Mouse (Mus musculus) forebrain, embryonic 12.5 days (tissue): ENCODE data around the gene Ttc7b. TPM values are rescaled to one million over a fixed set of nuclear protein-coding genes. Genes with fewer than 3 reads are reported as not detected.

Experiments used
- ATAC-seq: fragments of 200-750 bp; cut with Nextera tagmentation; 2 replicates; pipeline ENCODE4 v1.8.0; 2017; ENCODE audit warnings: moderate TSS enrichment; ENCODE audit not compliant: low FRiP score
- H3K27ac ChIP-seq: fragments of 300-500 bp; sonication (generic); 2 replicates; pipeline ENCODE4 v1.5.1; 2016; ENCODE audit warnings: mild to moderate bottlenecking
- H3K27me3 ChIP-seq: fragments of 300-500 bp; sonication (generic); 2 replicates; pipeline ENCODE4 v1.6.1; 2016; ENCODE audit warnings: mild to moderate bottlenecking
- H3K36me3 ChIP-seq: fragments of 300-500 bp; sonication (generic); replicated peaks from 2 replicates; pipeline ENCODE4 v1.6.1; 2016; ENCODE audit warnings: mild to moderate bottlenecking
- H3K4me1 ChIP-seq: fragments of 300-500 bp; sonication (generic); 2 replicates; pipeline ENCODE4 v1.6.1; 2016
- H3K4me2 ChIP-seq: fragments of 300-500 bp; sonication (generic); 2 replicates; pipeline ENCODE4 v1.6.1; 2016; ENCODE audit warnings: mild to moderate bottlenecking, moderate library complexity
- H3K4me3 ChIP-seq: fragments of 300-500 bp; sonication (generic); replicated peaks from 2 replicates; pipeline ENCODE4 v1.5.1; 2016; ENCODE audit warnings: mild to moderate bottlenecking
- H3K9ac ChIP-seq: fragments of 300-500 bp; sonication (generic); 2 replicates; pipeline ENCODE4 v1.6.1; 2016; ENCODE audit warnings: mild to moderate bottlenecking
- H3K9me3 ChIP-seq: fragments of 300-500 bp; sonication (generic); 2 replicates; pipeline ENCODE4 v1.6.1; 2016
- WGBS: fragments of 180-500 bp; shearing (Covaris S2); methylation state at CpG from one replicate; pipeline ENCODE4 v1.1.7; 2016; 5-methylcytosine and 5-hydroxymethylcytosine counted together
- polyA plus RNA-seq: library from polyadenylated mRNA; unstranded; fragments of >200 nt; fragmentation: Nextera tagmentation; extraction: Ambion mirVana; gene quantifications from 2 replicates; pipeline ENCODE4 v1.2.1, GENCODE M21; 2016

The Ttc7b gene
- polyA plus RNA-seq, 1 experiment from 2014 or later = 5.8 TPM

DNA sequence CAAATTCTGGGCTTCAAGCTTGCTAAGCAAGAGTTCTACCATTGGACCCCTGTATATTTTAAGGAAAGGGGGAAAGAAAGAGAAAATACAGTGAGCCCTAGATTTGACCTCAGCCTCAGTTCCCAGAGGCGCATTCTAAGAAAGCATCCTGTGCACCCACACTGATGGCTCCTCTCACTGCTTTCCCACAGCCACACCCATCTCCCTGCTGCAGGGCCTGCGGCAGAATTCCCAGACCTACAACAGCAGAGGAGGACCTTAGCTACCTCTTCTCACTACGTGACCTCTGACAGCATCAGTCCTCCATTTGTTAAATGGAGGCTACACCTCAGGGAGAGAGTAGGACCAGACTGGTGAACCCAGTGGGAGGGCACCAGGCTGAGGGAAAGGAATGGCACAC lies 18.1 kb downstream of the Ttc7b start:
- Histone ChIP-seq H3K4me3 (no peak overlapping the region), H3K36me3 (peaks cover 17% of the 10 kb centered on the region), H3K9me3 (no peaks in the 10 kb centered on the region), H3K27me3 (no peaks in the 10 kb centered on the region), H3K4me2 (no peak overlapping the region), H3K9ac (no peak overlapping the region), H3K27ac (no peak overlapping the region), H3K4me1 (peaks cover 4% of the 10 kb centered on the region; the same call in 1 of the 2 replicates)
- ATAC-seq = no peak
- WGBS = 89% methylated on average over 3 of the region's 3 CpGs

DNA sequence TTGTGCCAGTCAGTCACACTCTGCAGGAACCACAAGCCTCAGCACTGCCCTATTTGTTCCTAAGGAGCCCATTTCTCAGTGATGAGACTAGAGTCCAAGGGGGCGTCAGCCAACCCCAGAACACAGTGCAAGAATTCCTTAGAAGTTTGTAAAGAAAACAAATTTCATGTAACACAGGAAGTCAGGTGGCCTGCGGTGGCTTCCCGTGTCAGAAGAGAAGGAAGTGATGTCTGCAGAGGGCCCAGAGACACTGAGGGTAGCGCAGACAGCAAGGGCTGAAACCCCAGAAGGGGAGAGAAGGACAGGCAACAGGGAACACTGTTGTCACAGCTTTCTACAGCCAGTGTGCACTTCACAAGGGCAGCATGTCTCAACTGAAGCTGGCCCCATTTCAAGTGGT lies 19.4 kb downstream of the Ttc7b start:
- peaks cover 4% of the 10 kb centered on the region; the same call in 1 of the 2 replicates for H3K4me1 ChIP-seq
- H3K27me3 ChIP-seq = no peaks in the 10 kb centered on the region
- no peaks in the 10 kb centered on the region for H3K9me3 ChIP-seq
- no peak overlapping the region for H3K9ac ChIP-seq
- no peak for ATAC-seq
- no peak overlapping the region for H3K27ac ChIP-seq
- H3K4me2 ChIP-seq = no peak overlapping the region
- peaks cover 29% of the 10 kb centered on the region for H3K36me3 ChIP-seq
- 93% methylated on average over 4 of the region's 4 CpGs for WGBS
- no peak overlapping the region for H3K4me3 ChIP-seq

DNA sequence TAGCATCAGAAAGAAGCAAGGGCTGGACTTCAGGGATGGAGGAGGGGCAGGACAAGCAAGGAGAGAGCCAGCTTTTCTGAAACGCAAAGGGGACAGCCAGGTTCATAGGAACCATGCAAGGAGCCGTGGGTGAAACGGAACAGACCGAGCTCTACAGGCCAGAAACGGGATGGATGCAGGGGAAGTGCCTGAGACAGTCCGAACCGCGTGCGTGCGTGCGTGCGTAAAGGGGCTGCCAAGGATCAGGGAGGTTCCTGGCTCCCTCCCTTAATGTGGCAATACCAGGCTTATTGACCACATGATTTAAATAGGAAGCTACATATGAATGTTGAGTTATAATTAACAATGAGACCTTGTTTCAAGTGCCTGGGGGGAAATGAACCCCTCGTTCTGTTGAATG lies 21.2 kb downstream of the Ttc7b start:
- no peak for ATAC-seq

DNA sequence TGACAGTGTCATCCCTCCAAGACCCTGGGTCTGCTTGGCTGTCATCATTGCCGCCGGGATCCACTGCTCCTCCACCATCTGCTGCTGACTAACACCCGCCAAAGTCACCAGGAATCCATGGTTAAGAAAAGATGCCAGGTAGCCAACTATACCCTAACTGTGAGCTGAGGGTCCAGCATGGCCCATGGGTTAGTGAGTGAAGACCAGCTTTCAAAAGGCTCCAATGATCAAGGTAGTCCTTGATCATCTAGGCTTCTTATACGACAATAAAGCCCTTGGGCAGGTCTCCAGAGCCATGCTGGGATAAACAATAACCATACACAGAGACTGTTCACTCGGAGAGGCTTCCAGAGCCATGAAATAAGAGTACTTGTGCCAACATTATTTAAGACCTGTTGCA lies 22.6 kb downstream of the Ttc7b start:
- WGBS = 88% methylated on average over 5 of the region's 5 CpGs
- no peak overlapping the region for H3K27ac ChIP-seq
- peaks cover 52% of the 10 kb centered on the region for H3K36me3 ChIP-seq
- H3K9ac ChIP-seq = no peak overlapping the region
- H3K4me1 ChIP-seq = no peaks in the 10 kb centered on the region
- no peak for ATAC-seq
- H3K27me3 ChIP-seq = no peaks in the 10 kb centered on the region
- no peak overlapping the region for H3K4me2 ChIP-seq
- no peak overlapping the region for H3K4me3 ChIP-seq
- no peaks in the 10 kb centered on the region for H3K9me3 ChIP-seq

More for the DNA sequence above, 21.2 kb downstream of the Ttc7b start:
- Histone ChIP-seq H3K9ac (no peak overlapping the region), H3K4me1 (peaks cover 4% of the 10 kb centered on the region; the same call in 1 of the 2 replicates), H3K36me3 (peaks cover 42% of the 10 kb centered on the region), H3K27ac (no peak overlapping the region), H3K4me2 (no peak overlapping the region), H3K27me3 (no peaks in the 10 kb centered on the region), H3K9me3 (no peaks in the 10 kb centered on the region), H3K4me3 (no peak overlapping the region)
- WGBS = 91% methylated on average over 13 of the region's 13 CpGs

DNA sequence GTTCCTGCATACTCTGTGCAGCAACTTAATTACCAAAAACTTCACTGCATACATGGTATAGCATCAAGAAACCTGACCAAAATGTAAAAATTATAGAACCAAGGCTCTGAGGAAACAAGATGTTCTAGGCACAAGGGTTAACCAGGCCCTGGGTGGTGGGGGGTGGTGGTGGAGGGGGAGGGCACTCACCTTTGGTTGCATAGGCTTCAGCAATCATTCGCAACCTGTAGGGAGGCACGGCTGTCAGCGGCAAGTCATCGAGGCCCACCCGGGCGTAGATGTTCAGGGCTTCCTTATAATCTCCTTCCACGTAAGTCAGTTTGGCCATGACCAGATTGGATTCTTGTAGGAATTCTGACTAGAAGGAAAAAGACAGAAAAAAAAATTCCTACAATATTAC lies 25.5 kb downstream of the Ttc7b start:
- H3K36me3 ChIP-seq = peaks cover 62% of the 10 kb centered on the region
- ATAC-seq = no peak

DNA sequence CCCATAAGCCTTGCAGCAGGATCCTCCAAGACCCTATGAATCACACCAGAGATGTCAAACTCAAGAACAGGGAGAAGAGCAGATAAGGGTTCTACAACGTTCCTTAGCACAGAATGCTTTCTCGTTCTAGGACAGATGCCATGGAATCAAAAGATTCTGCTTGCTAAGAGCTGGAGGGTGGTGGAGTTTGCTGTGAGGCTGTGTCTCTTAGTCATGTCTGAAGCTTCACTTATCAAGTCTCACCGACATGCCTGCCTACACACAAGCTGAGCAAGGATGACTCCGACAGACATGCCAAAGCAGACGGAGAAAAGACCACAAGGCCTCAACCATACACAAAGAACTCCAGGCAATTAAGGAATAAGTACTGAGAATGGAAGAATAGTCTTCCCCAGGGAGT lies 27.4 kb downstream of the Ttc7b start:
- H3K9me3 ChIP-seq = no peaks in the 10 kb centered on the region
- no peak overlapping the region for H3K4me2 ChIP-seq
- no peak overlapping the region for H3K27ac ChIP-seq
- WGBS = 92% methylated on average over 5 of the region's 5 CpGs
- peaks cover 6% of the 10 kb centered on the region; the same call in 1 of the 2 replicates for H3K4me1 ChIP-seq
- H3K36me3 ChIP-seq = peaks cover 64% of the 10 kb centered on the region
- no peak for ATAC-seq
- no peak overlapping the region for H3K9ac ChIP-seq
- no peak overlapping the region for H3K4me3 ChIP-seq
- no peaks in the 10 kb centered on the region for H3K27me3 ChIP-seq

More for the DNA sequence above, 25.5 kb downstream of the Ttc7b start:
- no peak overlapping the region for H3K9ac ChIP-seq
- H3K4me2 ChIP-seq = no peak overlapping the region
- H3K4me3 ChIP-seq = no peak overlapping the region
- H3K27me3 ChIP-seq = no peaks in the 10 kb centered on the region
- 98% methylated on average over 7 of the region's 7 CpGs for WGBS
- no peaks in the 10 kb centered on the region for H3K9me3 ChIP-seq
- no peak overlapping the region for H3K27ac ChIP-seq
- no peaks in the 10 kb centered on the region for H3K4me1 ChIP-seq

DNA sequence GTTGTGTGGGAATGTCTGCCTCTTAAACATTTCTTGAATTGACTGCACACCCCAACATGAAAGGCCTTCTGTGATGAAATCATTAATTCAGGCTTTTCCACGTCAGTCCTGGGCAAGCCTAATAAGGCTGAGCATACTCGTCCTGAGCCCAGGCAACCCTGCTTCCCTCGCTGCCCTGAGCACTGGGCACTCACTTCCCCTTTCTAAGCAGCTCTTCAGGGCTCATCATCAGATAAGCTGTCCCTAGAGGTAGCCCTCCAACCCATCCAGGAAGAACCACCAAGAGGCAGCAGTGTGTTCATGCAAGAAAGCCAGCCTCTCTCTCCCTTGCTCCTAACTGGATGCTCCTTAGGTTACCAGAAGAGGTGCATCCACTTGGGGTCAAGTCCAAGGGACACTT lies 27.9 kb downstream of the Ttc7b start:
- 78% methylated on average over 3 of the region's 3 CpGs for WGBS

DNA sequence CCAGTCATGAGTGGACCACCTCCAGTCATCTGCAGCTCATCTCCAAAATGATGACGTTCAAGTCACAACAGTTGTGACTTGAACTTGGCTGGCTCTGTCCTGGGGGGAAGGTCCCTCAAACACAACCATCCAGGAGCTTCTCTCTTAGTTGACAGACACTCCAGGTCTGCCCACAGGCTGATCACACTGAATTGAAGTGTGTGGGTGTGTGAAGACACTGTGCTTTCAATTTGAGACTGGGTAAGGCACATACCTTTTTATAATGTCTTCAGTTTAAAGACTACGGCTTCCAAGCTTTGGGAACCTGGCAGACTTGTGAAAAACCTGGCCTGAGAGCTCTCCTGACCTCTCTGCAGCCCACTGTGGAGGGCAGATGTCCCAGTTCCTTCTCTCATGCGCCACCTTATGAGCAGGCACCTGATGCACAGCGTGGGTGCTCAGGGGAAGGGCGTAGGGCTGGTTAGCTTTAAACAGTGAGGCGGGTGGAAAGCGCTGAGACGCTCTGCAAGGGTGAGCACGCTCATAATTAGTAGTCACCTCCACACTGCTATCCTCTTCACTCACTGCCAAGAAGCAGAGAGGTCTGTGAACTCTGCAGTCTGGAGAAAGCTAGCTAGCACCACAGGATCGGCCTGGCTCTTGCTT lies 28.5 kb downstream of the Ttc7b start:
- H3K4me3 ChIP-seq = no peak overlapping the region
- peaks cover 6% of the 10 kb centered on the region; the same call in 1 of the 2 replicates for H3K4me1 ChIP-seq
- no peak overlapping the region for H3K4me2 ChIP-seq
- no peaks in the 10 kb centered on the region for H3K27me3 ChIP-seq
- no peak overlapping the region for H3K9ac ChIP-seq
- ATAC-seq = no peak
- H3K36me3 ChIP-seq = peaks cover 60% of the 10 kb centered on the region
- WGBS = 93% methylated on average over 10 of the region's 10 CpGs
- no peaks in the 10 kb centered on the region for H3K9me3 ChIP-seq
- H3K27ac ChIP-seq = no peak overlapping the region

More for the DNA sequence above, 27.9 kb downstream of the Ttc7b start:
- no peak overlapping the region for H3K4me3 ChIP-seq
- no peak overlapping the region for H3K27ac ChIP-seq
- no peak for ATAC-seq
- no peaks in the 10 kb centered on the region for H3K27me3 ChIP-seq
- H3K36me3 ChIP-seq = peaks cover 64% of the 10 kb centered on the region
- H3K9ac ChIP-seq = no peak overlapping the region
- no peaks in the 10 kb centered on the region for H3K9me3 ChIP-seq
- no peak overlapping the region for H3K4me2 ChIP-seq
- H3K4me1 ChIP-seq = peaks cover 6% of the 10 kb centered on the region; the same call in 1 of the 2 replicates

DNA sequence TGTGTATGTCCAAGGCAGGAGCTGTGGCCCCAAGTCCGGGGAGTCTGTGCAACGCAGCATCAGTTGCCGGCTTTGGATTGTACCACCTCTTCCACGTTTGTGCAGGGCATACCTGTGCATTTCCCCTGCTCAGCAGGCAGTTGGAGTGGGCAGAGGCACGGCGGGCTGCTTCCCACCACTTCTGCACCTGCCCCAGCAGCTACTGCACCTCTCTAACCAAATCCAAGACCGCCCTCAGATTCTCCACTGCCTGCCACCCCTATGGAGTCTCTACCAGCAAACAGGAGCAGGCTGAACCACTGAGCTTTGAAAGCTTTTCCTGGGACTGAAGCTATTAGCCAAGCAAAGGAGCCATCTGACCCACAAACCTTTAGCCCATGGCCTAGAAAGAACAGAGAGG lies 30.8 kb downstream of the Ttc7b start:
- no peak overlapping the region for H3K27ac ChIP-seq
- ATAC-seq = no peak
- no peak overlapping the region for H3K4me2 ChIP-seq
- no peaks in the 10 kb centered on the region for H3K27me3 ChIP-seq
- H3K4me3 ChIP-seq = no peak overlapping the region
- 91% methylated on average over 7 of the region's 7 CpGs for WGBS
- H3K36me3 ChIP-seq = peaks cover 51% of the 10 kb centered on the region
- H3K9ac ChIP-seq = no peak overlapping the region
- H3K9me3 ChIP-seq = no peaks in the 10 kb centered on the region
- H3K4me1 ChIP-seq = peaks cover 6% of the 10 kb centered on the region; the same call in 1 of the 2 replicates

DNA sequence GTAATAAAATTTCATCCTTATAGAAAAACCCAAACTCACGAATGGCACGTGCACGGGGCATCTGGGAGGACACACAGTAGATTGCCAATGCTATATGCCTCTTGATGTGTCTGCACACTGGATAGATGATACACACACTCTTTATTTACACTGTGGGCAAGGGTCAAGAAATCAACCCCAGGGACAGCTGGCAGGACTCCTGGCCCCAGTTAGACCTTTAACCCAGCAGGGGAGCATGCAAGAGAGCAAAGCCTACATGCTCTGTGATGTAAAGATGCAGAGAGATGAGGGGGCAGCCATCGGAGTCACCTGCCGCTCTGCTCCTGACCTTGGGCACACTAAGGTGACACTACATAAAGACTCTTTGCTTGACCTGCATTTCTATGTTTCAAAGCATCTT lies 32.3 kb downstream of the Ttc7b start:
- 95% methylated on average over 5 of the region's 5 CpGs for WGBS
- peaks cover 42% of the 10 kb centered on the region for H3K36me3 ChIP-seq
- peaks cover 6% of the 10 kb centered on the region; the same call in 1 of the 2 replicates for H3K4me1 ChIP-seq
- H3K27me3 ChIP-seq = no peaks in the 10 kb centered on the region
- no peak for ATAC-seq
- H3K27ac ChIP-seq = no peak overlapping the region
- no peak overlapping the region for H3K9ac ChIP-seq
- no peaks in the 10 kb centered on the region for H3K9me3 ChIP-seq
- no peak overlapping the region for H3K4me2 ChIP-seq
- H3K4me3 ChIP-seq = no peak overlapping the region

DNA sequence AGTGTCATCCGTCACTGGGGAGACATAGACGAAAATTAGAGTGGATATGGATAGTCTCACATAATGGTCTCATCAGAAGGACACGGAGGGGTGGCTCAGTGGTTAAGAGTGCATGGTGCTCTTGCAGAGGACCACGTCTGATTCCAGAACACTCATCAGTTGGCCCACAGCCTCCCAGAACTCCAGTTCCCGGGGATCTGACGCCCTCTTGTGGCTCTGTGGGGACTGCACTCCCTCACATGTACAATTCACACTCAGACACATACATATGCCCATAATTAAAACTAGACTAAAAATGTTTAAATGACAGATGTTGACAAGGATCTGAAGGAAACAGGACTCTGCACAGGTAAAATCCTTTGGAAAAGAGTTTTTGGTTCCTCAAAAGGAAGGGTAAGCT lies 34.4 kb downstream of the Ttc7b start:
- Histone ChIP-seq H3K4me2 (no peak overlapping the region), H3K36me3 (peaks cover 30% of the 10 kb centered on the region), H3K4me3 (no peak overlapping the region), H3K4me1 (peaks cover 6% of the 10 kb centered on the region; the same call in 1 of the 2 replicates), H3K9me3 (no peaks in the 10 kb centered on the region), H3K27ac (no peak overlapping the region), H3K27me3 (no peaks in the 10 kb centered on the region), H3K9ac (no peak overlapping the region)
- no peak for ATAC-seq
- WGBS = 68% methylated on average over 6 of the region's 6 CpGs

DNA sequence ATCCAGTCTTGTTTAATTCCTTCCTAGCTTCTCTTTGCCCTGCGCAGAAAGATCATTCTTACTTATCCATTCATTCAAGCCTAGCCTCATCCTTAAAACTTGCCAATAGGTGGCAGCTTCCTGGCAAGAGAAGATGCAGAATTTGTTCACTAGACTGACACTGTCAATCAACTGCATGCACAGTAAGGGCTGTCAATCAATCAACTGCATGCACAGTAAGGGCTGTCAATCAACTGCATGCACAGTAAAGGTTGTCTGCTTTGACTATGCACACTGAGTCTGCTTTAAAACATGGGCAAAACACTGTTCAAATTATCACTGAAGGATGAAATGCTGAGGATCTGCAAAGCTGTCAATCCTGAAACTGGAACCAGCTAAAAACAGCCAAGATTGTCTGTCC lies 37.6 kb downstream of the Ttc7b start:
- 66% methylated on average over 1 of the region's 1 CpGs for WGBS
- no peak for ATAC-seq
- Histone ChIP-seq H3K4me3 (no peak overlapping the region), H3K27me3 (no peaks in the 10 kb centered on the region), H3K9ac (no peak overlapping the region), H3K4me1 (no peaks in the 10 kb centered on the region), H3K9me3 (no peaks in the 10 kb centered on the region), H3K4me2 (no peak overlapping the region), H3K27ac (no peak overlapping the region), H3K36me3 (peaks cover 13% of the 10 kb centered on the region; the same call in 1 of the 2 replicates)

DNA sequence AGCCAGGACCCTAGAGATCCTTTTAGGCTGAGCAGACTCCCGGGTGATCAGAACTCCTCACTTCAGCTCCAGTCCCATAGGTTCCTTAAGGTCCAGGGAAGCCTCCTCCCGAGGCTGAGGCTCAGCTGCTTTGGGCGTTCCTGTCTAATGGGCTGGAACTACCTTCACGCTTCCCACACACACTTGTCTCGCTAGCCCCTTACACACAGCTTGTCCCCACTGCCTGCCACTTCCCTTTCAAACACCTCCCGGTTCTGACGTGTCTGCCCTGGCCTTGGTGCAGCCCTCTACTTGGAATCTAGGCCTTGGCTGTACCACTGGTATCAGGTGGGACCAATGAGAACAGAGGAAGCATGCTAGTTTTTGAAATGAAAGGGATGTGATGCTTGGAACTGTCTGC lies 38.4 kb downstream of the Ttc7b start:
- Histone ChIP-seq H3K4me1 (no peaks in the 10 kb centered on the region), H3K27me3 (no peaks in the 10 kb centered on the region), H3K9me3 (no peaks in the 10 kb centered on the region), H3K4me2 (no peak overlapping the region), H3K9ac (no peak overlapping the region), H3K27ac (no peak overlapping the region), H3K4me3 (no peak overlapping the region), H3K36me3 (peaks cover 13% of the 10 kb centered on the region; the same call in 1 of the 2 replicates)
- ATAC-seq = no peak
- WGBS = 84% methylated on average over 7 of the region's 7 CpGs
